Mouse (Mus musculus) kidney, adult 11 months (tissue): Measurements from ENCODE around the gene Fosl2.
A peak's percentile ranks its signal among the peaks of the same experiment; 100 is the strongest.

ENCODE experiments used
- DNase-seq: peaks from one replicate; pipeline ENCODE4 v3.0.0; 2022

The Fosl2 gene

DNA sequence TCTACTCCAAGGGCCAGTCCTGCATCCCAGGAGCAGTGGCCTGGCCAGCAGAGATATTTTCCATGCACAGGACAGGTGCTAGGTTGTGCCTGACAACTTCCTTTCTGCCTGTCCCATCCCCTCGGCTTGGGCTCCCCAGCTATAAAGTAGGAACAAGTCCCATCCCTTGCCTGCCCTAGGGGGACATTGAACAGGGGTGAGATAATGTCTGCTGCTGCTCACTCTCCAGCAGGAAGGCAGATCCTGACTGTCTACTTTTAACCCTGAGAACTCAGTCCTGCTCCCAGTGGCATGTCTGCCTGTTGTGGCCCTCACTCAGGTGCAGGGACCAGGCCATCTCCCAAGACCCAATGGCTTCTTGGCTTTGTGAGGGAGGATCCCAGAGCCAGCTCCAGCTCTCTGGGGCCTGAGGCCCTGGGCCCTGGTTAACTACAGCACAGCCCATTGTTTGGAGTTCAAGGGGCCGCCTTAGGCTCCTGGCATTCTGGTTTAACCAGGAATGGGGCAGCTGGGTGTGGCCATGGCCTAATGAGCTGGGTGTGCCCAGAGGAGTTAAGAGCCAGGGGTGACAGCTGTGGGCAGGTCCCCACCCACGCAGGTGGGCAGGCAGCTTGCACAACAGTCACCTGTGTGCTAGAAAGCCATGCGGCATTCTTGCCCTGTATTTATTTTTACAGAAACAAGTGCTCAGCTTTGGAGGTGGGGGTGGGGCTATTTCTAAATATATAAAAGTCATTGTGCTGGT, 47.5 kb downstream of the Fosl2 start:
- peak; percentile 16 for DNase-seq

DNA sequence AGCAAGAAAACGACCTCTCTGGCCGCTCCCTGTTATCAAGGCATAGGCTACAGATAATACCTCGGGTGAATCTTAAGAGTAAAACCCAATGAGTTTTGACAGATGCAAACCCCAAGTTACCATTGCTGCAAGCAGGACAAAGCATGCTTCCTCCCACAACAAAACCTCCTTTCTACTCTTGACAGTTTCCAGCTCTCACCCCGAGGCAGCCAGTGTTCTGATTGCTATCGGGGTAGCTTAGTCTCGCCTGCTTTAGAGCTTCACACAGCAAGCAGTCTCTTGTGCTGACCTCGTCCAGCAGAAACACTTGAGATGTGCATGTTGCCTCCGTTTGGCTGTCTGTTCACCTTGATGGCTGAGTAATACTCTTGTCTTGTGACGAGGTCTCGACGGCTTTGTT, 52.1 kb downstream of the Fosl2 start:
- no peak for DNase-seq

DNA sequence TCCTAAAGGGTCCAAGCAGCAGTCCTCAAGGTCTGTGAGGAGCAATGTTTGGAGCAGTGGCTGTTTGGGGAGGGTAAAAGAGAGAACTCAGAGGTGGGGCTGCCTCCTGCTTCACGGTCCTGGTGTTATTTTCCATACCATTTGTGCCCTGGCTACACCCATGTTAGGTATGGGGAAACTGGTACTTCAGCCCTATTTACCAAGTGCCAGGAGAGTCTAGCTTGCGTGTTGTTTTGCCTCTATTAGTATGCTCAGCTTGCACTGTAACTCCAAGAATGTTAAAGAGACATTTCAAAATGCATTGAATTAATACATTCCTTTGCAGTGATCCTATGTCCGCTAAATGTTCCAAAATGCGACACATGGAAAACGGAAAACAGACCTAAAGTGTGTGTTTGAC, 55.7 kb downstream of the Fosl2 start:
- DNase-seq = no peak

DNA sequence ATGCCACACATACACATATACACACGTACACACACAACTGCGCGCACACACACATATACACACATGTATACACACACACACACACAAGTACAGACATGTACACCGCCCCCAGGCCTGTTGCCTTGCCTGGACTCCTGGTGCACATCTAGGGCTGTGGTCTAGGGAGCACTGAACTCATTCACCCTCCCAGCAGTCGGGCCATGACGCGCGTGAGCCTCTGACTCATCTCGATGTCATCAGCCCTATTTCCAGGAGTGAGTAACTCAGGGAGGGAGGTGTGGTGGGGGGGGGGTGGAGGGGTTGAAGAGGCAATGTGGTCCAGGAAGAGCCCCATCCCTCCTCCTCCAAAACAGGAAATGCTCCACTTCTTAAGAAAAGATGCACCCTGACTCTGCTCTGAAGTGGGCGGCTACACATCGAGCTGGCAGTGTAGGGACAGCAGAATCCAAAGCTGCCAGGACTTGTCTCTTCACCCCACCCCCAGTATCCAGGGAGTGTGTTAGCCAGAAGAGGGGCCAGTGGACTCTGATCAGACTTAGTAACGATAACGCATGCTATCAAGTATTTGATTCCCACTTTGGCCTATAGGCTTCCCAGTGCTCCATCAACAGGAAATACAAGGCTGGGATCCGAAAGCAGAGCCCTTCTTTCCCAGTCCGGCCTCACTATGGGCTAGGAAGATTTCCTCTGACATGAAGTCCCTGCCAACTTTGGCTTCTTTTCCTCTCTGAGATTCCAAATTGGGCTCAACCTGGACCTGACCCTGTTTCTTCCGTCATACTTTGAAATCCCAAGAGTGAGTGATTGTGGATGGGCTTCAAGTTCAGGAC, 56.6 kb downstream of the Fosl2 start:
- no peak for DNase-seq

GRCm38 (mm10) chr5:32194236-32194635, 58.6 kb downstream of the Fosl2 start:
- no peak for DNase-seq

- peak; percentile 20 for DNase-seq
Measured at GRCm38 (mm10) chr5:32195857-32196609, 60.4 kb downstream of the Fosl2 start.

DNA sequence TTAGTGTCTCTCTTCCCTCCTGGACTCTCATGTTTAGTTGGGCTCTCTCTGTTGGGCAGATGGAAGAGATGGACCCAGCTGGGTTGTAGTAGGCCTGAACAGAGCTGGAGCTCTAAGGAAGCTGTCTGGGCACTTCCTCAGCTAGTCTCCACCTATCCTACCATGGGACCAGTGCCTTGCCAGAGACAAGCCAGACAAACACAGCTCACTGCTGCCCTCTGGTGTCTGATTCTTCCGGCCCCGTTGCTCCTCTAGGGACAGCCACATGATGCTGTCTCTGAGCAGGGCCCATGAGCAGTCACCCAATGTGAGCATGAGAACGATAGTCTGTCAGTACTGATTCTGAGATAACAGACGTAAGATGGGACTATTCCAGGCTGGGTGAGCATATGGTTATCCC, 62.1 kb downstream of the Fosl2 start:
- DNase-seq = peak; percentile 88

DNA sequence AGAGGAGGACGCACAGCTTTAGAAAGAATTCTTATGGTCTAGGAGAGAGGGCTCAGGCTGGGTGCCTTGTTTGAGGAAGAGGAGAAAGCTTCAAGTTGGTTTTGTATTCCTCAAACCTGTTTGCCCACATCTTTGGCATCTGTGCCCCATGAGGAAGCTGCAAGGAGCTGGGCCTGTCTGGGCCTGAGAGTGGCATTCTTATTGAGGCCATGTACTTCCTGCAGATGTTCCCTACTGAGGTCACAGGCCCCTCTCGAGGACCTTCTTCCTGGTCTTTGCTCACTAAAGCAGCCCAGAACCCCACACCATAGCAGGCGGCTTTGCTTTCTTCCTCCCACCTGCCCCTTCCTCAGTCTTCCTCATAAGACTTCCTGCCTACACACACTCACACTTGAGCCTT, 63.5 kb downstream of the Fosl2 start:
- no peak for DNase-seq

- no peak for DNase-seq
Measured at GRCm38 (mm10) chr5:32199594-32199993, 64.0 kb downstream of the Fosl2 start.

DNA sequence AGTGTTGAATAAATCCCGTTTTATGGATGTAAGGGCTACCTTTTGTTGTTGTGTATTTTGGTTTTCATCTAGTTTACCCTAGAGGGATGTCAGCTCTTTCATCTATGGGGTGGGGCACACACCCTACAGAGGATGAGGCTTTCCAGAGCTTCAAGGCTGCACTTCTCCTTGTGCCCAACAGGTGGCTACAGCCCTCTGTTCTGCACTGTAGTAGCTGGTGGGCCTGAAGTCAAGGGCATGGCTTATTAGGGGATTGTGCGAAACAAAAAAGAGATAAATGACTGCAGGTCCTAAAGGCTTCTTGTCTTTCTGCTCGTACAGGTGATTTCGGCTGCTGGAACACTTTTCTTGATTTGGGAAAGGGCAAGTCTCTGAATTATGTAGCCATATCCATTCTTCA, 69.1 kb downstream of the Fosl2 start:
- no peak for DNase-seq

GRCm38 (mm10) chr5:32206726-32207125, 71.1 kb downstream of the Fosl2 start:
- DNase-seq = peak; percentile 14
